Mouse (Mus musculus) C2C12 (cell line): Measurements from ENCODE around the gene Pde7b.

Experiments used
- CTCF ChIP-seq: IDR thresholded peaks from one replicate; pipeline ENCODE4 v1.5.1; 2011; ENCODE audit not compliant: control insufficient read depth, insufficient read depth, insufficient read length
- FOSL1 ChIP-seq: IDR thresholded peaks from one replicate; pipeline ENCODE4 v1.8.0; 2011; ENCODE audit warnings: mild to moderate bottlenecking, low read length; ENCODE audit not compliant: poor library complexity, insufficient read depth, severe bottlenecking
- MAX ChIP-seq: IDR thresholded peaks from one replicate; pipeline ENCODE4 v1.6.1; 2011; ENCODE audit warnings: mild to moderate bottlenecking, control low read depth
- MYOD1 ChIP-seq: IDR thresholded peaks from one replicate; pipeline ENCODE4 v1.6.1; 2011; ENCODE audit warnings: low read depth; ENCODE audit not compliant: control insufficient read depth, insufficient read length
- USF1 ChIP-seq: IDR thresholded peaks from one replicate; pipeline ENCODE4 v1.6.1; 2011; ENCODE audit warnings: low read depth, mild to moderate bottlenecking, control low read depth, moderate library complexity

DNA sequence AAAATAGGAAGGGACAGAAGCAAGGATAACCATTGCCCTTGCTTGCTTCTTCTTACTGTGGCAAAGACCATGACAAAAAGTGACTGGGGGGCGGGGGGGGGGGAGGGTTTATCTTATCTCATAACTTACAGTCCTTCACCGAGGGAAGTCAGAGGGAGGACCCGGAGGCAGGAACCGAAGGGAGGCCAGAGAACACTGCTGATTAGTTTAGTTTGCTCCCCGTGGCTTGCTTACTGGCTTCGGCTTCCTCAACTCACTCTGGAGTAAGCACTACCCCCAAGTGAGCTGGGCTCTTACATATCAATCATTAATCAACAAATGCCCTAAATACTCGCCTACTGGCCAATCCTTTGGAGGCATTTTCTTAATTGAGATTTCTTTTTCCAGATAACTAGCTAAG, 304.6 kb downstream of the Pde7b start:
- TF ChIP-seq CTCF (no peak), MAX (no peak), USF1 (no peak), MYOD1 (no peak), FOSL1 (no peak)
